ENCODE assay signal across 10 mouse cellular contexts in genomic region chr7:139298446-139298845, GRCm38 (mm10). TPM values are rescaled to one million over a fixed set of nuclear protein-coding genes. Genes with fewer than 3 reads are reported as not detected.
DNase-seq lines count a peak whose midpoint lies in the region; ATAC-seq lines count a peak whose summit lies in the region.
"Had no signal": no experiment of that assay in that cellular context is flagged by ENCODE, and none has a peak within 500 bp of the region (broad histone marks: within the 10 kb centered on the region; RNA-seq: fewer than 3 reads in every experiment).

No protein-coding gene starts in this region.

- 35% methylated on average over 4 of the region's 4 CpGs for WGBS in heart, embryonic 11.5 days (ENCODE audit: insufficient replicate concordance)

- H3K27me3 ChIP-seq in heart, embryonic 11.5 days (ENCODE audit: control insufficient read depth, insufficient read depth, low read length): no peaks in the 10 kb centered on the region
- H3K27me3 ChIP-seq: heart, embryonic 13.5 days; neural tube, embryonic 12.5 days had no signal

- H3K4me2 ChIP-seq in heart, embryonic 11.5 days: no peak overlapping the region
- H3K4me2 ChIP-seq: heart, embryonic 13.5 days; neural tube, embryonic 12.5 days had no signal

- no peaks in the 10 kb centered on the region for H3K36me3 ChIP-seq in heart, embryonic 11.5 days (ENCODE audit: control insufficient read depth, insufficient read depth, low read length)
- H3K36me3 ChIP-seq: heart, embryonic 13.5 days; neural tube, embryonic 12.5 days had no signal

- no peak overlapping the region for H3K9ac ChIP-seq in heart, embryonic 11.5 days (ENCODE audit: low read depth, low read length)
- H3K9ac ChIP-seq: neural tube, embryonic 12.5 days had no signal

- ATAC-seq in heart, embryonic 11.5 days (replicated peaks; ENCODE audit: insufficient number of reproducible peaks, low FRiP score, low TSS enrichment): no peak
- peak; percentile 47 for ATAC-seq in granulocyte monocyte progenitor cell, adult 5-6 weeks (replicated peaks; ENCODE audit: poor library complexity, severe bottlenecking)
- ATAC-seq in erythroblast, adult 5-6 weeks (replicated peaks; ENCODE audit: low FRiP score, poor library complexity, severe bottlenecking): no peak

- peak; percentile 39 to 45 for DNase-seq in heart, postnatal 10 days
- DNase-seq in MN1 (ENCODE audit: low spot score): peak; percentile 85
- peak; percentile 45 for DNase-seq in lung, postnatal 14 days
- DNase-seq in spleen, postnatal 4 days (ENCODE audit: low spot score in 2 of 2): no peak
- no peak for DNase-seq in left cerebral cortex, adult 18-20 months (ENCODE audit: low spot score in 2 of 2)

- intact Hi-C loops in heart, postnatal 10 days (cut with DNase I): loop anchor here (5.0 kb wide), 1 partner anchor 176 kb away; no protein-coding TSS in a partner anchor

- no peak overlapping the region for H3K4me3 ChIP-seq in heart, embryonic 11.5 days (ENCODE audit: low read depth, low read length)
- H3K4me3 ChIP-seq: heart, embryonic 13.5 days; neural tube, embryonic 12.5 days had no signal

- no peaks in the 10 kb centered on the region for H3K9me3 ChIP-seq in heart, embryonic 11.5 days (replicated peaks; ENCODE audit: control insufficient read depth, low read length)
- H3K9me3 ChIP-seq: heart, embryonic 13.5 days; neural tube, embryonic 12.5 days had no signal

- no peak overlapping the region for H3K27ac ChIP-seq in heart, embryonic 11.5 days (ENCODE audit: low read depth, low read length)
- H3K27ac ChIP-seq: heart, embryonic 13.5 days; neural tube, embryonic 12.5 days had no signal

- peaks cover 22% of the 10 kb centered on the region for H3K4me1 ChIP-seq in heart, embryonic 11.5 days (ENCODE audit: control insufficient read depth, insufficient read depth, low read length)

RNA-seq across cellular contexts. Expression of gene Pwwp2b, which starts 50.2 kb away (rescaled TPM):
- total RNA-seq in heart, postnatal 10 days (2021): 1 to 10 TPM; 8.1 to 9.8 TPM
- 8.4 TPM in 2 replicates for polyA plus RNA-seq in heart, embryonic 11.5 days (2014; fragmentation: Nextera tagmentation; extraction: Ambion mirVana)
- total RNA-seq in granulocyte monocyte progenitor cell, adult 5-6 weeks (2014; fragmentation: Nextera tagmentation): 5.1 and 5.7 TPM in 2 replicates
- total RNA-seq in granulocyte monocyte progenitor cell, adult 5-6 weeks (2017): 1.6 and 4.4 TPM in 2 replicates
- 0.42 and 2.7 TPM in 2 replicates for total RNA-seq in erythroblast, adult 5-6 weeks (2015; ENCODE audit: low replicate concordance)
- total RNA-seq in erythroblast, adult 5-6 weeks (2017; ENCODE audit: low replicate concordance): 0.42 TPM in 1 of 2 replicates, not detected in the other
- 10 to 100 TPM; 14.1 to 15.1 TPM for total RNA-seq in left cerebral cortex, adult 18-20 months (2021)

Comparison
In these comparisons a context has a peak if more than half of its experiments do, and no peak if none do; other contexts are left out.
1. DNase-seq: peak in heart, postnatal 10 days (2 of 2), MN1 (single experiment) and lung, postnatal 14 days (single experiment); none in spleen, postnatal 4 days (0 of 2) and left cerebral cortex, adult 18-20 months (0 of 2).